Comparison of ENCODE assay signal across 9 mouse cellular contexts in the genomic region with DNA sequence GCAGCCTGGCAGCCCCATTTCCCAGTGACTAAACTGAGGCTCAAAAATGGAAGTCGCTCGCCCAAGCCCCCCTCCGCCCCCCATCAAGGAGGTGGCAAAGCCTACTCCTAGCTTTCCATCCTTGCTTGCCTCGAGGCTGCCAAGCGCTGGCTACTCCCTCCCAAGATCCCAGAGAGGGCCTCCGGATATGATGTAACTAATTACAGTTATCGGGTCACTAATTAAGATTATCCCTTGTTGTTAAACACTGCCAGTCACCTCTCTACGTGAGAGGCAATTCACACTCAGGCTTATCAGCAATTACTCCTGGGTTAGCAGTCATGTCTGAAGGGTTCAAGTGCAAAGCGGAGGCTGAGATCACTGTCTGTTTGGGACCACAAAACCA. TPM values are rescaled to one million over a fixed set of nuclear protein-coding genes. Genes with fewer than 3 reads are reported as not detected.
DNase-seq lines count a peak whose midpoint lies in the region; ATAC-seq and TF ChIP-seq lines count a peak whose summit lies in the region.
"Had no signal": no experiment of that assay in that cellular context is flagged by ENCODE, and none has a peak within 500 bp of the region (broad histone marks: within the 10 kb centered on the region; RNA-seq: fewer than 3 reads in every experiment).

No protein-coding gene starts in this region.

- peaks cover 11% of the 10 kb centered on the region for H3K4me1 ChIP-seq in heart, embryonic 11.5 days (ENCODE audit: control insufficient read depth, insufficient read depth, low read length)
- H3K4me1 ChIP-seq in embryonic facial prominence, embryonic 12.5 days: peaks cover 28% of the 10 kb centered on the region
- H3K4me1 ChIP-seq in hindbrain, postnatal 0 days (ENCODE audit: insufficient read depth, low read length): peaks cover 28% of the 10 kb centered on the region

- H3K36me3 ChIP-seq in heart, embryonic 11.5 days (ENCODE audit: control insufficient read depth, insufficient read depth, low read length): no peaks in the 10 kb centered on the region
- H3K36me3 ChIP-seq in embryonic facial prominence, embryonic 12.5 days: 0 out of 2 replicates have a peak, but pooled peaks cover 5% of the 10 kb centered on the region
- H3K36me3 ChIP-seq in hindbrain, postnatal 0 days (ENCODE audit: insufficient read depth, low read length): no peaks in the 10 kb centered on the region
- H3K36me3 ChIP-seq in myocyte (ENCODE audit: control insufficient read depth, insufficient read depth): peaks cover 6% of the 10 kb centered on the region

- H3K27me3 ChIP-seq in heart, embryonic 11.5 days (ENCODE audit: control insufficient read depth, insufficient read depth, low read length): no peaks in the 10 kb centered on the region
- H3K27me3 ChIP-seq in embryonic facial prominence, embryonic 12.5 days: no peaks in the 10 kb centered on the region
- no peaks in the 10 kb centered on the region for H3K27me3 ChIP-seq in hindbrain, postnatal 0 days (ENCODE audit: insufficient read depth, low read length)
- no peaks in the 10 kb centered on the region for H3K27me3 ChIP-seq in myocyte (ENCODE audit: control insufficient read depth, insufficient read depth, insufficient read length)

- no peaks in the 10 kb centered on the region for H3K9me3 ChIP-seq in heart, embryonic 11.5 days (replicated peaks; ENCODE audit: control insufficient read depth, low read length)
- H3K9me3 ChIP-seq in embryonic facial prominence, embryonic 12.5 days: no peaks in the 10 kb centered on the region
- H3K9me3 ChIP-seq in hindbrain, postnatal 0 days (ENCODE audit: low read length): no peaks in the 10 kb centered on the region

- peak overlapping the region; percentile 88 for H3K27ac ChIP-seq in heart, embryonic 11.5 days (ENCODE audit: low read depth, low read length)
- H3K27ac ChIP-seq in embryonic facial prominence, embryonic 12.5 days: peak overlapping the region; percentile 90
- H3K27ac ChIP-seq in hindbrain, postnatal 0 days: peak overlapping the region; percentile 96
- H3K27ac ChIP-seq: macrophage had no signal

- H3K4me3 ChIP-seq in heart, embryonic 11.5 days (ENCODE audit: low read depth, low read length): peak overlapping the region; percentile 66
- H3K4me3 ChIP-seq in embryonic facial prominence, embryonic 12.5 days: peak overlapping the region; percentile 68
- peak overlapping the region; percentile 63 for H3K4me3 ChIP-seq in hindbrain, postnatal 0 days (ENCODE audit: low read length)
- H3K4me3 ChIP-seq in myocyte: peak overlapping the region; percentile 94

- H3K4me2 ChIP-seq in heart, embryonic 11.5 days: peak overlapping the region; percentile 83
- H3K4me2 ChIP-seq in embryonic facial prominence, embryonic 12.5 days (replicated peaks): peak overlapping the region; percentile 70
- H3K4me2 ChIP-seq in hindbrain, postnatal 0 days (ENCODE audit: low read depth, low read length): peak overlapping the region; percentile 62
- H3K4me2 ChIP-seq in myocyte (ENCODE audit: low read depth): peak overlapping the region; percentile 84

- 11% methylated on average over 9 of the region's 9 CpGs for WGBS in heart, embryonic 11.5 days (ENCODE audit: insufficient replicate concordance)
- 21% methylated on average over 9 of the region's 9 CpGs for WGBS in embryonic facial prominence, embryonic 12.5 days
- 15% methylated on average over 9 of the region's 9 CpGs for WGBS in hindbrain, postnatal 0 days

- TF ChIP-seq POLR2A in myocyte (IDR thresholded peaks at IDR 0.05; ENCODE audit: insufficient read length, low read depth): no peak

- peaks cover 26% of the 10 kb centered on the region for H3K79me2 ChIP-seq in myocyte (ENCODE audit: control insufficient read depth, insufficient read depth)

- peak overlapping the region; percentile 90 for H3K9ac ChIP-seq in heart, embryonic 11.5 days (ENCODE audit: low read depth, low read length)
- peak overlapping the region; percentile 93 for H3K9ac ChIP-seq in embryonic facial prominence, embryonic 12.5 days
- H3K9ac ChIP-seq in hindbrain, postnatal 0 days (replicated peaks; ENCODE audit: low read length): peak overlapping the region; percentile 98

- DNase-seq in heart, adult 9 months (ENCODE audit: low spot score in 2 of 2): no peak
- DNase-seq in hindbrain, postnatal 0 days (ENCODE audit: low spot score): peak; percentile 51
- DNase-seq in left cerebral cortex, adult 11 months (ENCODE audit: low spot score): no peak
- DNase-seq in cerebellum, postnatal 4 days (ENCODE audit: low spot score in 2 of 2): no peak

- no peak for ATAC-seq in heart, embryonic 11.5 days (replicated peaks; ENCODE audit: insufficient number of reproducible peaks, low FRiP score, low TSS enrichment)
- ATAC-seq in embryonic facial prominence, embryonic 12.5 days (ENCODE audit: insufficient number of reproducible peaks, insufficient read depth, low FRiP score, low TSS enrichment): no peak
- peak; percentile 5; the same call in 1 of the 2 replicates for ATAC-seq in hindbrain, postnatal 0 days
- ATAC-seq in erythroid progenitor cell, adult 5-6 weeks (replicated peaks; ENCODE audit: low FRiP score, poor library complexity, severe bottlenecking): no peak

- H3ac ChIP-seq in myocyte (ENCODE audit: control insufficient read depth, insufficient read length): peak overlapping the region; percentile 70

- no peak for TF ChIP-seq CTCF in hindbrain, postnatal 0 days (IDR thresholded peaks at IDR 0.05; ENCODE audit: low read depth)

TF ChIP-seq in myocyte, 11 proteins besides CTCF, POLR2A, EP300 and RAD21:
- TF ChIP-seq MYOD1 (IDR thresholded peaks at IDR 0.05; ENCODE audit: control insufficient read depth in 1 of 3, insufficient read length in 2 of 3, low read depth in 2 of 3): no peak
- no peak for TF ChIP-seq CEBPB (IDR thresholded peaks at IDR 0.05; ENCODE audit: insufficient read depth, poor library complexity, severe bottlenecking)
- no peak for TF ChIP-seq MYOG (IDR thresholded peaks at IDR 0.05; ENCODE audit: control insufficient read depth in 1 of 3, insufficient read depth in 1 of 3, insufficient read length in 2 of 3, low read depth in 2 of 3)
- TF ChIP-seq TCF12 (IDR thresholded peaks at IDR 0.05; ENCODE audit: insufficient read depth, poor library complexity, severe bottlenecking): no peak
TF ChIP-seq in myocyte: peak in this region for 0.

RNA-seq across cellular contexts. Expression of gene Arhgef10l, which starts 16.6 kb away (rescaled TPM):
- 9.7 and 12.9 TPM in 2 replicates for polyA plus RNA-seq in heart, embryonic 11.5 days (2014; fragmentation: Nextera tagmentation; extraction: Ambion mirVana)
- polyA plus RNA-seq in embryonic facial prominence, embryonic 12.5 days (2016; fragmentation: Nextera tagmentation; extraction: Ambion mirVana): 17.4 and 19.7 TPM in 2 replicates
- total RNA-seq in hindbrain, postnatal 0 days (2014; rRNA removed): 79.2 and 79.4 TPM in 2 replicates
- polyA plus RNA-seq in hindbrain, postnatal 0 days (2015; fragmentation: Nextera tagmentation; extraction: Ambion mirVana): 22.5 and 22.6 TPM in 2 replicates
- 34.7 TPM for polyA plus RNA-seq in myocyte (2012; fragmentation: generic; extraction: Trizol)
- not detected in 2 replicates for total RNA-seq in erythroid progenitor cell, adult 5-6 weeks (2015; ENCODE audit: low replicate concordance)
- 0.64 and 1.4 TPM in 2 replicates for total RNA-seq in erythroid progenitor cell, adult 5-6 weeks (2017; ENCODE audit: low replicate concordance)

RNA-seq across cellular contexts. Expression of gene Rcc2, which starts 51.1 kb away (rescaled TPM):
- 23.3 and 24.6 TPM in 2 replicates for polyA plus RNA-seq in heart, embryonic 11.5 days (2014; fragmentation: Nextera tagmentation; extraction: Ambion mirVana)
- polyA plus RNA-seq in embryonic facial prominence, embryonic 12.5 days (2016; fragmentation: Nextera tagmentation; extraction: Ambion mirVana): 95.5 and 138 TPM in 2 replicates
- 58.3 and 60.3 TPM in 2 replicates for total RNA-seq in hindbrain, postnatal 0 days (2014; rRNA removed)
- polyA plus RNA-seq in hindbrain, postnatal 0 days (2015; fragmentation: Nextera tagmentation; extraction: Ambion mirVana): 15.8 and 16.2 TPM in 2 replicates
- 167 TPM for polyA plus RNA-seq in myocyte (2012; fragmentation: generic; extraction: Trizol)
- 22.6 and 25.6 TPM in 2 replicates for total RNA-seq in erythroid progenitor cell, adult 5-6 weeks (2015; ENCODE audit: low replicate concordance)
- 22.3 and 26.0 TPM in 2 replicates for total RNA-seq in erythroid progenitor cell, adult 5-6 weeks (2017; ENCODE audit: low replicate concordance)
